Comparison of ENCODE assay signal across 8 mouse cellular contexts in the genomic region with DNA sequence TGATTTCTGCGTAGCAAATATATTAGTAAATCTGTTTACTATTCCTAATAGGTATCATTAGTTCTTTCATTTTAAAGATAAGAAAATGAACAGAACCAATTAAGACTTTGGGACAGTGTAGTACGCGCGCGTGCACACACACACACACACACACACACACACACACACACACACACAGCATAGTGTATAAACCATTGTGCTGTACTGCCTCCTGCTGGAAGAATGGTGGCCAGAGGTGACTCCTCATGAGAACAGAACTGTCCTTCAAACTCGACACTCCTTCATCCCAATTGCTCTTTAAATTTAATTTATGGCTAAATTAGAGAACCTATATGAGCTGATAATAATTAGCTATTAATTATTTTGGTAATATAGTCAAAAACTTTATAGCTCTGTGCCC. TPM values are rescaled to one million over a fixed set of nuclear protein-coding genes. Genes with fewer than 3 reads are reported as not detected.
DNase-seq lines count a peak whose midpoint lies in the region; ATAC-seq and TF ChIP-seq lines count a peak whose summit lies in the region.

No protein-coding gene starts in this region.

- no peak for TF ChIP-seq EP300 in ES-Bruce4 (IDR thresholded peaks at IDR 0.05; ENCODE audit: insufficient read depth, low read depth, low read length)

- no peaks in the 10 kb centered on the region for H3K9me3 ChIP-seq in kidney, embryonic 16.5 days (ENCODE audit: low read length)
- no peaks in the 10 kb centered on the region for H3K9me3 ChIP-seq in ES-Bruce4 (replicated peaks; ENCODE audit: control insufficient read depth, insufficient read depth, low read length, poor library complexity, severe bottlenecking)
- no peaks in the 10 kb centered on the region for H3K9me3 ChIP-seq in intestine, embryonic 15.5 days
- H3K9me3 ChIP-seq in forebrain, embryonic 10.5 days = no peaks in the 10 kb centered on the region

- H3K27me3 ChIP-seq in kidney, embryonic 16.5 days (ENCODE audit: insufficient read depth, low read length) = no peaks in the 10 kb centered on the region
- H3K27me3 ChIP-seq in ES-Bruce4 (ENCODE audit: control insufficient read depth, insufficient read depth, low read length, poor library complexity, severe bottlenecking) = no peaks in the 10 kb centered on the region
- no peaks in the 10 kb centered on the region for H3K27me3 ChIP-seq in intestine, embryonic 15.5 days (replicated peaks)
- no peaks in the 10 kb centered on the region for H3K27me3 ChIP-seq in small intestine, adult 2 months (ENCODE audit: control insufficient read depth, insufficient read depth, low read length)
- H3K27me3 ChIP-seq in forebrain, embryonic 10.5 days (ENCODE audit: poor library complexity, severe bottlenecking) = no peaks in the 10 kb centered on the region

- H3K9ac ChIP-seq in kidney, embryonic 16.5 days (replicated peaks; ENCODE audit: low read length) = no peak overlapping the region
- no peak overlapping the region for H3K9ac ChIP-seq in ES-Bruce4 (ENCODE audit: low read depth, poor library complexity, severe bottlenecking)
- H3K9ac ChIP-seq in intestine, embryonic 15.5 days = no peak overlapping the region

- peak; percentile 63 for DNase-seq in kidney, postnatal 10 days
- DNase-seq in forebrain, embryonic 10.5 days (ENCODE audit: extremely low spot score, low spot score) = no peak
- no peak for DNase-seq in cerebellum, adult 18-20 months

- no peak overlapping the region for H3K4me3 ChIP-seq in kidney, embryonic 16.5 days (ENCODE audit: low read length)
- H3K4me3 ChIP-seq in ES-Bruce4 (ENCODE audit: low read depth, low read length) = no peak overlapping the region
- no peak overlapping the region for H3K4me3 ChIP-seq in intestine, embryonic 15.5 days (replicated peaks)
- H3K4me3 ChIP-seq in small intestine, adult 2 months (ENCODE audit: low read depth, low read length) = no peak overlapping the region
- H3K4me3 ChIP-seq in forebrain, embryonic 10.5 days = no peak overlapping the region

- H3K4me1 ChIP-seq in kidney, embryonic 16.5 days (ENCODE audit: insufficient read depth, low read length) = no peaks in the 10 kb centered on the region
- no peaks in the 10 kb centered on the region for H3K4me1 ChIP-seq in ES-Bruce4 (ENCODE audit: control insufficient read depth, insufficient read depth, low read length)
- no peaks in the 10 kb centered on the region for H3K4me1 ChIP-seq in intestine, embryonic 15.5 days (replicated peaks)
- H3K4me1 ChIP-seq in small intestine, adult 2 months (ENCODE audit: control insufficient read depth, insufficient read depth, insufficient read length, low read length) = no peaks in the 10 kb centered on the region
- no peaks in the 10 kb centered on the region for H3K4me1 ChIP-seq in forebrain, embryonic 10.5 days

- peak; percentile 15 for TF ChIP-seq CTCF in ES-Bruce4 (IDR thresholded peaks at IDR 0.05; ENCODE audit: low read depth, low read length)
- TF ChIP-seq CTCF in small intestine, adult 2 months (IDR thresholded peaks at IDR 0.05; ENCODE audit: extremely low read depth, insufficient read length, insufficient replicate concordance, low read depth, low read length) = peak; percentile 60; the same call in 1 of the 2 replicates

- H3K4me2 ChIP-seq in kidney, embryonic 16.5 days (replicated peaks; ENCODE audit: low read depth, low read length) = no peak overlapping the region
- no peak overlapping the region for H3K4me2 ChIP-seq in intestine, embryonic 15.5 days (replicated peaks)

- H3K27ac ChIP-seq in kidney, embryonic 16.5 days (ENCODE audit: low read length) = no peak overlapping the region
- H3K27ac ChIP-seq in ES-Bruce4 (ENCODE audit: insufficient read depth, low read length) = no peak overlapping the region
- H3K27ac ChIP-seq in intestine, embryonic 15.5 days = no peak overlapping the region
- H3K27ac ChIP-seq in small intestine, adult 2 months (ENCODE audit: insufficient read depth, low read depth, low read length) = no peak overlapping the region
- H3K27ac ChIP-seq in forebrain, embryonic 10.5 days = no peak overlapping the region

- 88% methylated on average over 6 of the region's 6 CpGs for WGBS in kidney, embryonic 16.5 days
- WGBS in intestine, embryonic 15.5 days = 89% methylated on average over 6 of the region's 6 CpGs
- 76% methylated on average over 6 of the region's 6 CpGs for WGBS in small intestine, adult 2 months
- 96% methylated on average over 6 of the region's 6 CpGs for WGBS in forebrain, embryonic 10.5 days

- H3K36me3 ChIP-seq in kidney, embryonic 16.5 days (ENCODE audit: insufficient read depth, low read length) = no peaks in the 10 kb centered on the region
- no peaks in the 10 kb centered on the region for H3K36me3 ChIP-seq in ES-Bruce4 (ENCODE audit: control insufficient read depth, insufficient read depth, low read length, poor library complexity, severe bottlenecking)
- H3K36me3 ChIP-seq in intestine, embryonic 15.5 days = no peaks in the 10 kb centered on the region
- peaks cover 13% of the 10 kb centered on the region for H3K36me3 ChIP-seq in small intestine, adult 2 months (ENCODE audit: control insufficient read depth, insufficient read depth, low read length)
- peaks cover 42% of the 10 kb centered on the region for H3K36me3 ChIP-seq in forebrain, embryonic 10.5 days (replicated peaks)

- ATAC-seq in kidney, embryonic 16.5 days (ENCODE audit: low FRiP score, low TSS enrichment) = no peak
- peak; percentile 58; the same call in 1 of the 2 replicates for ATAC-seq in intestine, embryonic 15.5 days
- no peak for ATAC-seq in inflammation-experienced regulatory T-cells, adult 6 months

- no peak for TF ChIP-seq POLR2A in ES-Bruce4 (IDR thresholded peaks at IDR 0.05; ENCODE audit: insufficient read depth, low read length)
- TF ChIP-seq POLR2A in small intestine, adult 2 months (IDR thresholded peaks at IDR 0.05; ENCODE audit: low read depth, low read length) = no peak

RNA-seq across cellular contexts. Expression of gene Phxr2, which starts 25.9 kb away (rescaled TPM):
- not detected in 2 replicates for polyA plus RNA-seq in kidney, embryonic 16.5 days (2015; fragmentation: Nextera tagmentation; extraction: Ambion mirVana)
- polyA plus RNA-seq in ES-Bruce4 (2011; ENCODE audit: insufficient read depth, insufficient read length, low read depth, missing spikeins) = not detected in 2 replicates
- not detected in 2 replicates for polyA plus RNA-seq in intestine, embryonic 15.5 days (2015; fragmentation: Nextera tagmentation; extraction: Ambion mirVana)
- not detected in 2 replicates for polyA plus RNA-seq in small intestine, adult 2 months (2012; rRNA removed)
- 0.14 TPM in 1 of 2 replicates, not detected in the other for polyA plus RNA-seq in forebrain, embryonic 10.5 days (2016; fragmentation: Nextera tagmentation; extraction: Ambion mirVana)
- not detected for polyA plus RNA-seq in inflammation-experienced regulatory T-cells, adult 6 months (2017; shearing (Covaris generic))

RNA-seq across cellular contexts. Expression of gene Galnt4, which starts 44.1 kb away (rescaled TPM):
- 12.2 and 13.2 TPM in 2 replicates for polyA plus RNA-seq in kidney, embryonic 16.5 days (2015; fragmentation: Nextera tagmentation; extraction: Ambion mirVana)
- polyA plus RNA-seq in ES-Bruce4 (2011; ENCODE audit: insufficient read depth, insufficient read length, low read depth, missing spikeins) = 1.2 and 1.9 TPM in 2 replicates
- polyA plus RNA-seq in intestine, embryonic 15.5 days (2015; fragmentation: Nextera tagmentation; extraction: Ambion mirVana) = 20.0 and 21.7 TPM in 2 replicates
- polyA plus RNA-seq in small intestine, adult 2 months (2012; rRNA removed) = 2.6 and 3.4 TPM in 2 replicates
- polyA plus RNA-seq in forebrain, embryonic 10.5 days (2016; fragmentation: Nextera tagmentation; extraction: Ambion mirVana) = 5.0 and 5.3 TPM in 2 replicates
- 1 to 10 TPM; 2.6 to 3.4 (median 3.4) TPM for polyA plus RNA-seq in inflammation-experienced regulatory T-cells, adult 6 months (2017; shearing (Covaris generic))

RNA-seq across cellular contexts. Expression of gene Poc1b, which starts 45.2 kb away (rescaled TPM):
- 20.6 and 23.9 TPM in 2 replicates for polyA plus RNA-seq in kidney, embryonic 16.5 days (2015; fragmentation: Nextera tagmentation; extraction: Ambion mirVana)
- 17.8 and 19.3 TPM in 2 replicates for polyA plus RNA-seq in ES-Bruce4 (2011; ENCODE audit: insufficient read depth, insufficient read length, low read depth, missing spikeins)
- 21.2 and 23.3 TPM in 2 replicates for polyA plus RNA-seq in intestine, embryonic 15.5 days (2015; fragmentation: Nextera tagmentation; extraction: Ambion mirVana)
- 3.6 and 5.5 TPM in 2 replicates for polyA plus RNA-seq in small intestine, adult 2 months (2012; rRNA removed)
- 35.0 and 36.0 TPM in 2 replicates for polyA plus RNA-seq in forebrain, embryonic 10.5 days (2016; fragmentation: Nextera tagmentation; extraction: Ambion mirVana)
- polyA plus RNA-seq in inflammation-experienced regulatory T-cells, adult 6 months (2017; shearing (Covaris generic)) = 10 to 100 TPM in 1 of 3 experiments, 1 to 10 TPM in 2; 6.8 to 10.9 (median 7.9) TPM
